Mouse (Mus musculus): ENCODE data around the gene Camta1.

DNA sequence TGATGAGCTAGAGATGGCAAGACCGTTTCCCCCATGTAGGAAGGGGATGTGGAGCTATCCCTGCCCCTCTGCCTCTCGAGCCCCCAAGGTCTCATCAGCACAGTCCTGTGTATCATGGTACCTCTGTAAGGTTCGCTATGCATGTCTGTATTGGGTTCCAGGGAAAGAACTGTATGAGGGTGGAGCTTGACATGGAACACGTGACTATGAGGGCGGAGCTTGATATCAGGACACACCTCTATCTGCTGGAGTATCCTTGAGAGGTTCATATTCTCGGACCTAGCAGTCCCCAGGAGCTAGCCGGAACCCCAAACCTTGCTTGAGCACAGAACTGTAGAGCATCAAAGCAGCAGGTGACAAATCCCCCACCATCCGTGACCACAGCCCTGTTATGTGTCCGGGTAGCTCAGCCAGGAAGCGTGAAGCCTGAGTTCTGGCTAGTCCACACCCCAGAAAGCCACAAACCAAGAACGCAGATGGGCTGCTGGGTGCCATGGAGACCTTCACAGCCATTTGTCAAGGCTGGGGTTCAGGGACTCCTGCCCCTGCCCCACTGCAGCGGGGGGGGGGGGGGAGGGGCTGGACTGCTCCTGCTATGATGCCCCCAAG, 122.2 kb downstream of the Camta1 start:
- TF ChIP-seq ZC3H11A (IDR thresholded peaks at IDR 0.05; ENCODE audit: borderline replicate concordance, low read depth, low read length) (no peak), CHD2 (IDR thresholded peaks at IDR 0.05; ENCODE audit: low read depth, low read length) (no peak), HCFC1 (IDR thresholded peaks at IDR 0.05; ENCODE audit: borderline replicate concordance, insufficient read depth, low read length) (no peak), MAFK (IDR thresholded peaks at IDR 0.05; ENCODE audit: insufficient read depth, low read depth, low read length) (no peak)

All from ES-E14 (cell line).